Mouse (Mus musculus) ovary, postnatal 14 days (tissue): ENCODE data around the gene Cobl.

ENCODE experiments used
- DNase-seq: peaks from one replicate; pipeline ENCODE4 v3.0.0; 2022; ENCODE audit warnings: low spot score

The Cobl gene

DNA sequence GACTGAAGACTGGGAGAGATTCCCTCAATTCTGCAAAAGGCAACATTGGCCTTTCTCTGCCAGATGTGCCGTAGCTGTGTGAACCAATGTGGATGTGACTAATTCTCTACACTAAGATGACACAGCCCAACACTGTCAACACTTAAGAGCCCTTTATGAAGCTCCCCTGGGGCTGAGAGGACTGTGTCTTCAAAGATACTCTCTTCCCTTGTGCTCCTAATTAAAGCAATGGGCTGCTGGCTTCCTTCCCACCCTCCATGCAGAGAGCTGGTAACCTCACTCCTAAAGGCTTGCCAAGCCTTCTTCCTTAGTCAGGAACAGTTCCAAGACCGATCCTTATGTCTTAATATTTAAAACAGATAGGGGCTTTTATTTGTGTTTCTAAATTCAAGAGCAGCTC, 79.9 kb downstream of the Cobl start:
- peak; percentile 15 for DNase-seq

DNA sequence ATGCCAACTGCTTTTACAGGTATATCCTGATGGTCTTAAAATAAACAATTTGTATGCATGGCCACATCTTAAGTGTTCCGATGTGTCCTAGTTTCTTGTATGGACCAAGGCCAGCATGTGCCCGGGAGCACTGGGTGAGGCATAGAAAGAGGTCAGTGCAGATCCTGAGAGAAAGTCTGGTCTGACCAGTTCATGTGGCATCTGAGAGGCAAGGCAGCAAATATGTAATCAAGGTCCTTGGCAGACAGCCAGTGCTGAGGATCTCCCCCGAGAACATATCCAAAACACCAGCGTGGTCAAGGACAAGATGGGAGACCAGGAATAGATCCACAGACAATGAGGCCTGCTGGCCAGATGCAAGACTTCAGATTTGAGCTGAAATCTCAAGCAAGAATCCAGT, 81.8 kb downstream of the Cobl start:
- DNase-seq = peak; percentile 25

DNA sequence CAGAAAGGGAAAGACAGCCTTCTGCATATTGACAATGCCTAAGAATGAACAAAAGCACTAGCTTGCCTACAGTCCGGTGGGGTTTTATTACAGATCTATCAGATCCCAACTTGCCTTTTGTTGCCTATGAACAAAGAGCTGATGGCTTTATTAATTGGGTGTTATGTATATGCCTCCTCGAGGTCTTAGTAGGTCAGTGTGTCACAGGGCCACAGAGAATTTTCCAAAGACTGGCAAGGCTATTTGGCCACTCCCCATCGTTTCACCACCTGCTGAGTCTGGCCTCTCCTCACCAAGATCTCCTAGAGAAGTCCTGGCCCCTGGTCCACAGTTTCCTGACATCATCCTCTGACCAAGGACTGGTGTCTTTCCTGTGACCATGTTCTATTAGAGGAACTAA, 83.7 kb downstream of the Cobl start:
- no peak for DNase-seq

DNA sequence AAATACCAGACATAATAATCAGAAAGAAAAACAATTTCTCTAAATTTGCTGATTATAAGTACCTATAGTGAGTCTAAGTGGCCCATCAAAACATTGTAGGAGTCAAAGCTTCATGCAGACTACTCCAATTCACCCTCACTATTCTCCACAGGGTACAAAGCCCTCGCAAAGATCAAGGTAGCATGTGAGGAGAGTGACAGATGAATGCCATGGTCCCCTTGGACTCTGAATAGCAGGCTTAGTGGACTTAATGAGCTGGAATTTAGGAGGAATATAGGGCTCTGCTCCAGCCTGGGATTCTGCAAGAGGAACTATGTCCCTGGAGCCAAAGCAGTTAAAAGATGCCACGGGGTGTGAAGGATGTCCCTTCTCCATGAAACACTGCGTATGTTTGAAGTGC, 88.1 kb downstream of the Cobl start:
- no peak for DNase-seq

DNA sequence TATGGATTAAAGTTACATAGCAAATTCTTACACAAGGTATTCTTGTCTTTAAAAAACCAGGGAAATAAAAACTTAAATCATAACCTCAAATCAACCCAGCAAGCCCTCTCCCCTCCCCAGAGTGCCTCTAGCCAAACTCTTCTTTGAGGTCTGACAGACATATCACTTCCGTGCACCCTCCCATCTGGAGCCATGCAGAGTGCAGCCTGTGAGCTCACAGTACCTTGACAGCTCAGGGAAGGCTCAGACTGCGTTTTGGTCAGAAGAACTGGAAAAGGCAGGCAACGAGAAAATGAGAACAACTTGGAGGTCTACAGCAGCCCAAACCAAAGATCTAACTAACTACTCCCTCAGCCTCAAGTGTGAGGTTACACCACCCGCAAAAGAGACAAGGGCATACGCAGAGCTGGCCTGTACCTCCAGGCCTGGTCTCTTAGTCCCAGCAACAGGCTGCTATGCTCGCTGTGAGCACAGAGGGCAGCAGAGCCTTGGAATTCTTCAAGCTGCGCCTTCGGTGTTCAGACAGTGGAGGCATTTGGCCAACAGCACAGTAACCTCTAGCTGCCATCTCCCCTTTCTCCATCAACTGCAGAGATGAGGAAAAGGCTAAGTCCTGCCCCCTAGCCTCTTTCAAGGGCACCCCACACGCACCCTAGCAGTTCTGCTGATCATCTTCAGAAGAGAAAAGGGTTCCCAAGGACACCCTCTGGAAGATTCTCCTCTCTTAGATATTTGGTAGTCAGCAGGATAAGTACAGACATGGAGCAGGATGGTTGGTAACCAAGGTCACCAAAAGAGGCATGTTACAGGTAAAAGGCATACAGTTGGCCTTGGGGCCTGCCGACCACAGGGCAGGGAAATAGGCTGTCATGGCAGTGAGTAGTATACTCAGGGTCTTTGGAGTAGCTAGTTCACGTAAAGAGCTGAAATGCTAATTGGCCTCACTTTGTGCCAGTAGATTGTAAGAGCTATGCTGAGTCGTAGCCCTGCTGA, 91.4 kb downstream of the Cobl start:
- DNase-seq = peak; percentile 68

DNA sequence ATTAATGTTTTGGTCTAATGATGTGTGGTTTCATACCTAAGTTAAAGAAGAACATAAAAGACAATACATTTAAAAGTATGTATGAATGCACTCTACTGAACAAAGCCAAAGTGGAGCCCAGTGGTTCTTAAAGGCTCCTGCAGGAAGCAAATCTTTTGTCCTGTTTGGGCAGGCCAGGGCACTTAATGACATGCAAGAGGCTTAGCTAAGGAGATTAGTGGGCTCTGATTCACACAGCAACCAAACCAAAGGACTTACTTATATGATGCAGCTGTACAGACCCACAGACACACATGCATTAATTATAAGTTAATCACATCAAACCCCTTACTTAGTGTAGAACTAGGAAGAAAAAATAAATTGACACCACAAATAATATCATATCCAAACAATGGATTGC, 93.8 kb downstream of the Cobl start:
- DNase-seq = no peak

DNA sequence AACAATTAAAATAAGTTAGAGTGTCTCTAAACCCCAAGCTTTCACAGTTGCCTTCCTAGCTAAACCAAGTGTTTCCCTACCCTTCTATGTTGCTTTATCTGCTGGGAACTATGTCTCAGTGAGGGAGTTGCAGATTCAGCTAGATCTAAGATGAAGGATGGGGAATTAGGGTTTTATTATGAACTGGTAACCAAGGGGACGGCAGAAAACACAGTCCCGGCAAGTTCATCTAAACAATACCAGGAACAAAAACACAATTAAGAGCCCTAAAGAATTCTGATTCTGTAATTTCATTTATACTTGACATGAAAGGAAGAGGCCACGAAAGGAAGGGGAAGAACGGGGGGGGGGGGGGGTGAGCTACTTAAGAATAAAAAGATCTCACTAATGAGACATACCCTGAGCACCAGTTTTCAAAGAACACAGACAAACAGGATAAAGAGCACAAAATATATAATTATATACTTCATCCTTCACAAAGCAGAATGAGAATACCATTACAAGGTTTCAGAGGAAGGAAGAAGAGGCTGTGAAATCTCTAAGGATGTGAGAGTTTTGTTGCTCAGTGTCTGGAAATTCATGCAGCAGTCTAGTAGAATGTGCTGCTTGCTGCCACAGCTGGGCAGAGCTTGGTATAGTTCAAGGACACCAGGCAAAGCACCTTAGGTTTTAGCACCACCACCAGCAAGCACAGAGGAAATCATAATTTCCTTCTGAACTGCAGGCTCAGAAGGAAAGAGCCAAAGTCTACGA, 97.2 kb downstream of the Cobl start:
- no peak for DNase-seq

DNA sequence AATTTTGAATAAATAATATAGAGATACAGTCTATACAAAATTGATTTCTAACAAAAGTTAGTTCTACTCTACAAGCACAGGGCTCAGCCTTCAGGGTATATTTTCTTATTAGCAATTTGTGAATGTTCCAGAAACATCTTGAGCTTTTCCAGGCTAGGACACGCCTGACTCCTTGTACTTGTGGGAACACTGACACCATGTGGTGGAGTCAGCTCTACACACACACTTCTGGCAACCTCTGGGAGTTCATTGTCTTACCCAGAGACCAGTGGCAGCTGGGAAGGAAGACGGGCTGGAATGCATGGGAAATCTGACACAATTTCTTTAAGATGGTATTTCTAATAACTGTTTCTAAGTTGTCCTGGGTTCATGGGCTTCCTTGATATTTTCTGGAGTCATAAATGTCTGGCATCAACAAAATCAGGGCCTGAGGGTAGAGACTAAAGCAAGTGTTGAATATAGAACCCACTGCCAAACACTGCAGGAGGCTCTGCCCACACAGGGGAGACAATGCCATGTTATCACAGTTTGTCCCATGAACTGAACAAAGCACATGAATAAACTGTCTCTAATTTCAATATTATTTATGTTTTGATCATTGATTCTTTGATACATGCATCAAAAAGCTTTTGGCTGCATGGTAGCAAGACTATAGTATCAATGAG, 105.3 kb downstream of the Cobl start:
- DNase-seq = peak; percentile 36

DNA sequence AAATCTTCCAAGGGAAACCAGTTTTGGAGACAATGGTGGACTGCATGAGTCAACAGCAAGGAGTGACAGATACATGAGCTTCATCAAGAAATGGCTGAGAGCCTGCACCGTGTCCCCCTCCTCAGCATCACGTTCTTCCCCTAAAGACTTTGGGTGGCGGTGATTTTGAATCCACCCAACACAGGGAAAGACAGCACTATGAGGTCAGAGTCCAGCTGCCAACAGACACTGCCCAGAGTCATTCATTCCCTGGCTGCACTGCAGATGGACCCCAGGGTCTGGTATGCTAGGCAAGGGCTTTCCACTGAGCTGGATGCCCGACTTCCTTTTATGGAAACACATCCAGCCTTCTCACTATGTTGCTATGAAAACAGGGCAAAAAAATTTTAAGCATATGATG, 106.2 kb downstream of the Cobl start:
- no peak for DNase-seq

DNA sequence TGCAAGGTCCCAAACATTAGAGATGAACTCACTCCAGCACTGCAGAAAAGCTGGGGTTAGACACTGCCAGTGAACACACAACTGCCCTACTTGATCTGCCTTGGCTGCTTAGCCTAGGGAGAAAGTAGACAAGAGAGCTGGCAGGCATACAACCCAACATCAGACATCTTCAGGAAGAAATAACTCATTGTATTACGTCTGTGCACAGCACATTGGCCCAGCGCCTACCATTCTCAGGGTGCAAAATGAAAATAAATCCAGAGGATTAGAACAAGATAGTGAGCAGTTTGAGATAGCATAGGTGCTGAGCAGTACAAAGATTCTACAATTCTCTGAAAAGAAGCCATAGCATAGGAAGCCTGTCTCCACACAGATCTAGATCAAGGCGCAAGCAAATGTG, 109.1 kb downstream of the Cobl start:
- no peak for DNase-seq

DNA sequence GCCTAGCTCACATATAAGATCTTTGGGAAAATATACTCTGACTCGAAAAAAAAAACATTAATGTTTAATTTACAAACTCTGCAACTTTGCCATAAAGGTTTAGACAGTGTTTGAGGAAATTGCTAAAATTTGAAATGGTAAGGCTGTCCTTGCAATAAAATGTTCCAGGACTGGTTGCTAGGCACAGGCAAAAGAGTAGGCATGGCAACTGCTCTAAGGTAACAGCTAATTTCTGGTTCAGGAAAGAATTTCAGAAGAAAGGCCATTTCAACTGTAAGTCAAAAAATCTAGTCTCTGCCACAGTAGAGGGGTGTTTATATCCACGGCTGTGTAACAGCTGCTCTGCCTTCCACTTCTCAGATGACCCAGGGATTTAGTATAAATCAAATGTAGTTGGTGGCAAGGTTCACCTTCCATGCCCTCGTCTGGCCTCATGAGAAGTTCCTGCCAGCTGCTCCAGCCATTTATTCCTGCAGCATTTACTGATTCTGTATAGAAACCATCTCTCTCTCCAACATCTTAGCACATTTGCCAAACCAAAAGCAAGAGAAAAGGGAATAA, 113.7 kb downstream of the Cobl start:
- no peak for DNase-seq

DNA sequence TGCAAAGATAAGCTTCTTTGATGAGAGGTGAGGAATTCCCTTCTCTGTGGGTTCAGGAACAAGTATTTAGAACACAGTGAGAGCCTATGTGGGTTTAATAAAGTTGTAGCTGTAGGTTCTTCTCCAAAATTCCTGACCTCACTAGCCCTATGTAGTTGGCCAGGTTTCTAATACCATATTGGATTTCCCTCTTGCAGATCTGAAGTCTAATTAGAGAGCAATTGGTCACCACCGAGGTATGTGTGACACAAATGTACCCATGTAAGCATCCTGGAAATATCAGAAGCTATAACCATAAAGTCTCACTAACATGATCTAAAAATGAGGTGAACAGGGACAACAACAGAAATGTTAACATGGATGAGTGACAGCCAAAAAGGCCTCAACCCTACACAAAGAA, 114.7 kb downstream of the Cobl start:
- DNase-seq = no peak

DNA sequence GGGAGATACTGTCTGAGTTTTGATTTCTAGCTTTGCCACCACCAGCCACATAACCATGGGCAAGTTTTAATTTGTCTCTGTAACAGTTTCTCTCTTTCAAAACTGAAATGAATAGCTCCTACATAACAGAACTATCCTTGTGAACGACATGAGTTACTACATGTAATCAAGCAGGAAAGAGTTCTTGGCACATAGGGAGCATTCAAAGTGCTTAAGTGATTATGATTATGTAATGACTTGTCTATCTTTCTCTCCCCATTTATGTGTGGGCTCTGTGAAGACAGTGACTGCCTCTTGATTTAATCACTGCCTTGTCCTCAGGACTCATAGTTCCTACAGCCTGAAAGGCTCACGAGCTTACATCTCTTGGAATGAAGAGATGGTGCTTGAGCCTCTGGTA, 118.3 kb downstream of the Cobl start:
- DNase-seq = no peak

DNA sequence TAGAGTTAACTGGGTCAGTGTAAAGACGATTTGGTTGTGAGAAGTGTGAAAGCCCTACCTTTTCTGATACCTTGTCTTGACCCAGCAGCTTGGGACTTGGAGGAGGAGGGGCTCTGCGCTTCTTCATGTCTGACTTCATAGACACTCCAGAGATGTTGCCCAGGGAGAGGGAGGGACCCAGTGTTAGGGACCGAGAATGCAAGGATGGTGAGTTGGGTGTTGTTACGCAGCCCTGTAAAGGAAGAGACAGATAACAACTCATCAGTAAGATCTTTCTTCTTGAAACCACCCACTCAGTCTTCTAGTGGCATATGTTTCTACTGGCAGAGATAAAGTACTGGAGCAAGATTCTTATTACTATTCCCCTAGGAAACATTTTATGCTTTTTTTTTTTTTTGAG, 121.1 kb downstream of the Cobl start:
- DNase-seq = no peak

DNA sequence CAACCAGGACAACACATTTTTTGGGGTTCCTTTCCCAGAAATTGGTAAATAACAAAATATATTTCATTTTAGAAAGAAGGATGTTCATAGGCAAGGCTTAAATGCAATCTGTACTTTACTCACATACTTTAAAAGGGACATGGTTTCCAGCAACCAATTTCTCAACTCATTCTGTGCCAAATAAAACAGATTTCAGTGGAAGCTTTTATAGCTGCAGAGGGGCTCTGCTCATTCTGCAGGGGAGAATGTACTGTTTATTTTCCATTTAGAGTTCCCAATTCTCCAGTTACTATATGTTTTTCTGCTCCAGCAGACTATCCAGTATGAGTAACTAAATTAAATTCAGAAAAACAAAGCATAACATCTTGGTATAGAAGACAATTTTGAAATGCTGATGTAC, 124.1 kb downstream of the Cobl start:
- DNase-seq = no peak

DNA sequence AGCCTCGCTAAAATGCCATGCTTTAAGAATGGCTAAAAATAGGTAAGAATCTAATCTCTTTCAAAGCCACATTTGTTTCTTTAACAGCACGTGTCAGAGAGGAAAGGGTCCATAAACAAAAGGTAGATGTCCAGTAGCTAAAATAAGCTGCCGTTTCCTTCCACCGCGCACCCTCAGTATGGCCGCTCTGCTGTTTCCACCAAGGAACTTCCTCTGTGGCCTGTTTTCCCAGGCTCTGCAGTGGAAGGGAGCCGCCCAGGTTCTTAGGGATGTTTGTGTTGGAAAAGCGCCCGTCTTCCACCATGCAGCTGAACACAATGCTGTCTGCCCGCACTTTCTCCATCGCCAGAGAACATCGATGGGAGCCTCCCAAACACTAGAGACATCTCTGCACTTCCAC, 128.6 kb downstream of the Cobl start:
- DNase-seq = no peak

DNA sequence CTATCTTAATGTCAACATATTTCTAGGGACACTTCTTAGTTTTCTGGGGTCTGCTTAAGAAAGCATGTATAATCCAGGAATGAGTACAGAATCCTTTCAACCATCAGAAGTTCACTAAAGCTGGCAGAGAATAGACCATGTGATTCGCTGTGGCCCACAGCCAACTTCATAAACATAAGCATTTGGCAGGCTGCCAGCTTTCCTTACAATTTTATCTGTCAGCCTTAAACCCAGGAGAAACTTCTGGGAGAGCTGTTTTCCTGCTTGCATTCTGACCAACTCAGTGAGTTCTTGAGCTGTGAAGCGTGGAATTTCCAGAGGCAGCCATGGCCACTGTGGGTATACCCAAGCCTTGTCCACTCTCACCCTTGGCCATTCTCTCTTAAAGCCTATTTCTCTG, 132.8 kb downstream of the Cobl start:
- peak; percentile 12 for DNase-seq

DNA sequence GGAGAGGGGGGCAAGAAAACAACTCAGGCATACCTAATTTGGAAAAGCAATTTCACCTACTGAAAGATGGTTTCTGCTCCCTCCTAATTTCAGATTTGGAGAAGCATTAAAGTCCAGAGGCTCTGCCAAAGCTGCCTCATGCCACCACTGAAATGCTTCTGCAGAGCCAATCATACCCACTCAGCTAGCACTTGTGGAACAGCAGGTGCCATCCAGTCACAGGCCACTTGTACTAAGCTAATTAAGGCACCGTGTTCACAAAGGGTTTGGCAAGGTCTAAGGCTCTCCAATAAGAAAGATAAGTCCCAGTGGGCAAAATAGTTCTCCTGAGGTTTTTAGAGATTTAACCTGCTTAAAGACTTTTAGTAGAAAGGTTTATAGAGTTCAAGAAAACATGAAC, 143.3 kb downstream of the Cobl start:
- DNase-seq = no peak

DNA sequence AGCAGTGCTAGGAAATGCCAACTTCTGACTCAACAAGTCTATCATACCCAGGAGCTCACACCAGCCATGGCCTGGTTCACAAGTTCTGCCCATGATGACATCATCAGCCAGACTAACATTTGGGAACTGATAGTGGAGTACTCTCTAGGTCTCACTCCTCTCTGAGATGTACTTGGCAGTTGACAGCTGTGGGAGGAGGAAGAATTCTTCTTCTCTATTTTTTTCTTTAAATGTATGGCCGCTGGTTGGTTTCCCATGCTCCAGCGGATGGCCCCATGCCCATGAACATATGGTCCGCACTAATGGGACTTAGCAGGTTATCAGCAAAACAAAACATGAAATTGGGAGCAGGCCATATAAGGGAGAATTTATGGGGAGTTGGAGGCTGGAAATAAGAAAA, 145.4 kb downstream of the Cobl start:
- DNase-seq = no peak

DNA sequence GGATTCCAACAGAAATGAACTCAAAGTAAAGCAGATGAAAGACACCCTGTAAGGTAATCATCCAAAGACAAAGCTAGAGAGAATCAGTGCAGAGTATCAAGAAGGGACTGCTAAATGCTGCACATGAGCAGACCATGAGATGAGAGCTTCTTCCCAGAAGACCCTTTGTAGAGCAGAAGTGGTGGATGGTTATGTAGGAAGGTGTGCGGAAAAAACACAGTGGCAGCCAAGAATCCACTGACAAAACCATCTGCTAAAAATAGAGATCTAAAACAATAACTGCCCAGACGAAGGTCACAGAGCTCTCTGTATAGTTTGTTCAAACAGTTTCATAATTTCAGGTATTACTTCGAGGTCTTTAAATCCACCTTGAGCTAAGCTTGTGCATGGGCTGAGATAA, 149.1 kb downstream of the Cobl start:
- DNase-seq = no peak

DNA sequence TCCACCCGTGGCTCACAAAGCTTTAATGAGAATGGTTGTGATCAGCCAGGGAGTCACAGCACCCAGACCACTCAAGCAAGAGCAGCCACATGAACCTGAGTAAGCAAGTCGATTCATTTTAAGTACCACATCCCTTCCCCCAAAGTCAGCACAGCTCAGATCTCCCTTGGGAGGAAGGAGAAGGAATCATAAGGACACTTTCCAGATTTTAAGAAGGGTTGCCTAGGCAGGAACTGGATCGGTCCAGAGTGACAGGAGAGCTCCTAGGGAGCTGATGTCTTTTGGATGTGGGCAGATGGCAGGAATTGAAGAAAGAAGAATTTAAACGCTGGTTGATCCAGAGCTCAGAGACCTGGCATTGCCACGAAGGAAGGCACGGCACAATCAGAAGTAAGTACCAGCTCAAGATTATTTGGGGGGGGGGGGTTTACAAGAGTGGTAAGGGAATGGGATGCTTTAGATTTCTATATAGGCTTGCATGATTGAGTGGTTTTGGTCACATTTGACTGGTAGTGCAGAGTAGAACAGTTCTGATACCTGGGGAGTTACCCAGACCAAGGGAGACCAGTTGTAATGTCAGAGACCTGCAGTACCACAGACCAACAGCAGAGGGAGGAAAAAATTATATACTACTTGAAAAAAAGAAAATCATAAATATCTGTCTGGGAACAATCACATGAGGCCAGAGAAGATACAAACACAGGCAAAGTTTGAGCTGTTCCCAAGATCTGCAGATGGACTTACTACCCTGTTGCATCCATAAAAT, 150.3 kb downstream of the Cobl start:
- peak; percentile 19 for DNase-seq

DNA sequence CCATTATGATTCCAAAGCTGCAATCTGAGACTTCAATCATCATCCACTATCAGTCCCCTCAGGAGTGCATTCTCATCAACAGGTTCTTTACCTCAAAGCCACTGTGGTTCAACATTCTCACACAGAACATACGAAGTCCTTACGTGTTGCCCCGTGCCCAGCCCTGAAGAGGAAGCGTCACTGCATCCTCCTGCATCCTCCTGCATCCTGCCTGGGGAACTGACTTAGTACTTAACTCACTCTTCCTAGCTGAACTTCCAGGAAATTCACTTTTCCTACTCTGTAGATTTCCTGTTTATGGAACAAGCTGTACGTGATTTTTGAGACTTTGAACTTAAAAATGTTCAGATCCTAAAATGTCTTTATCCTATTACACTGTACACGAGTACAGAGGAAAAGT, 153.3 kb downstream of the Cobl start:
- no peak for DNase-seq
